Mouse (Mus musculus): Measurements from ENCODE around the gene Bin2. TPM values are rescaled to one million over a fixed set of nuclear protein-coding genes. Genes with fewer than 3 reads are reported as not detected.

Gene Bin2
- total and polyA plus RNA-seq, 3 experiments, result 51.4 to 89.9 (median 64.8) TPM

DNA sequence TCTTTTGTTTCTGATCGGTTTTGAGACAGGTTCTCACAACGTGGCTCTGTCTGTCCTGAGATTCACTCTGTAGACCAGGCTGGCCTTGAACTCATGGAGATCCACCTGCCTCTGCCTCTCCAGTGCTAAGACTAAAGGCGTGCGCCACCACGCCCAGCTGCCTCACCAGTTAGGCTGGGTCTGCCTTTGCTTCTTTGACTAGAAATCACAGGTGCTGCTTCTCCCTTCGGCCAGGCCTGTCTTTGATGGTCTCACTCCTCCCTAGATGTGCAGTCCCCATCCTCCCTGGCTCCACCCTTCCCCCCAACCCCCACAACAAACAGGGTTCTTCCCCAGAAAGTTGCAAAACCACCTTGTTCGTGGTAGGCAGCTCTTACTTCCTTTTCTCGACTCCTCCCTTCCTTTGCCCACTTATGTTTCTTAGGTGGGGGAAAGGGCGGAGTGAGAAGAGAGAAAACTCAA, 4.5 kb downstream of the Bin2 start:
- no peaks in the 10 kb centered on the region for H3K27me3 ChIP-seq (replicated peaks)
- peaks cover 17 to 45% of the 10 kb centered on the region in 2 experiments for H3K36me3 ChIP-seq (replicated peaks in 1 of 2; ENCODE audit: control insufficient read depth in 1 of 2, insufficient read depth in 1 of 2, low read length in 1 of 2)
- H3K27ac ChIP-seq (ENCODE audit: insufficient read depth, low read depth), result peak overlapping the region; percentile 74
- in situ Hi-C loops (cut with MboI; ENCODE audit: low pct_ligation_motif_present, low pct_unique_long_range_greater_than_20kb, low sequenced_read_pairs) (no loop called here), dilution Hi-C loops (cut with MboI; ENCODE audit: extremely low pct_ligation_motif_present, extremely low pct_unique_long_range_greater_than_20kb, low sequenced_read_pairs) (no loop called here)
- no peak overlapping the region for H3K9ac ChIP-seq (ENCODE audit: insufficient read depth, low read depth)
- no peak for TF ChIP-seq USF1 (IDR thresholded peaks at IDR 0.05; ENCODE audit: low read depth, low read length)
- TF ChIP-seq ELF1 (IDR thresholded peaks at IDR 0.05; ENCODE audit: low read depth, low read length), result peak; percentile 62
- TF ChIP-seq MAFK (IDR thresholded peaks at IDR 0.05; ENCODE audit: insufficient replicate concordance, low read length), result 0 out of 2 replicates have a peak, but pooled peaks have one; percentile 2
- no peak for TF ChIP-seq JUND (conservative IDR thresholded peaks at IDR 0.05; ENCODE audit: low read depth, low read length)
- no peak for TF ChIP-seq NELFE (IDR thresholded peaks at IDR 0.05; ENCODE audit: low read depth, low read length)
- TF ChIP-seq HCFC1 (IDR thresholded peaks at IDR 0.05; ENCODE audit: low read depth, low read length), result peak; percentile 52
- peak; percentile 20 for TF ChIP-seq SMC3 (IDR thresholded peaks at IDR 0.05; ENCODE audit: low read depth, low read length)
- peak; percentile 91 for TF ChIP-seq MAZ (IDR thresholded peaks at IDR 0.05; ENCODE audit: low read depth, low read length)
- TF ChIP-seq MAX (IDR thresholded peaks at IDR 0.05; ENCODE audit: low read length), result peak; percentile 60
- TF ChIP-seq JUN (IDR thresholded peaks at IDR 0.05; ENCODE audit: insufficient read depth, low read depth, low read length), result no peak
- TF ChIP-seq ZC3H11A (IDR thresholded peaks at IDR 0.05; ENCODE audit: low read depth, low read length), result no peak
- peak; percentile 60 for TF ChIP-seq POLR2AphosphoS2 (IDR thresholded peaks at IDR 0.05; ENCODE audit: low read depth, low read length)
- no peak for TF ChIP-seq GABPA (IDR thresholded peaks at IDR 0.05; ENCODE audit: insufficient replicate concordance, low read depth, low read length)
- peak; percentile 52 for TF ChIP-seq POLR2A (IDR thresholded peaks at IDR 0.05; ENCODE audit: low read depth, low read length)
- peak; percentile 90 for TF ChIP-seq IRF4 (IDR thresholded peaks at IDR 0.05; ENCODE audit: low read depth, low read length)
- 0 out of 2 replicates have a peak, but pooled peaks have one; percentile 37 for TF ChIP-seq KAT2A (IDR thresholded peaks at IDR 0.05; ENCODE audit: insufficient replicate concordance, low read length)
- peak; percentile 12; the same call in 1 of the 2 replicates for TF ChIP-seq ZMIZ1 (IDR thresholded peaks at IDR 0.05; ENCODE audit: low read depth, low read length)
- no peak for TF ChIP-seq CHD1 (IDR thresholded peaks at IDR 0.05; ENCODE audit: low read depth, low read length)
- peak; percentile 78 for TF ChIP-seq MEF2A (IDR thresholded peaks at IDR 0.05; ENCODE audit: borderline replicate concordance, low read depth, low read length)
- TF ChIP-seq MXI1 (IDR thresholded peaks at IDR 0.05; ENCODE audit: low read depth, low read length), result peak; percentile 75
- TF ChIP-seq MYC (IDR thresholded peaks at IDR 0.05; ENCODE audit: low read depth, low read length), result peak; percentile 81
- no peak for TF ChIP-seq CTCF (conservative IDR thresholded peaks at IDR 0.05 in 1 of 2, IDR thresholded peaks at IDR 0.05 in 1 of 2; ENCODE audit: low read depth in 2 of 2, low read length in 2 of 2)
- TF ChIP-seq BHLHE40 (IDR thresholded peaks at IDR 0.05; ENCODE audit: low read depth, low read length), result peak; percentile 67
- TF ChIP-seq ZNF384 (IDR thresholded peaks at IDR 0.05; ENCODE audit: low read depth, low read length), result no peak
- TF ChIP-seq TCF12 (IDR thresholded peaks at IDR 0.05; ENCODE audit: low read depth, low read length), result peak; percentile 88
- peak; percentile 82 for TF ChIP-seq SIN3A (IDR thresholded peaks at IDR 0.05; ENCODE audit: low read length)
- no peak for TF ChIP-seq E2F4 (IDR thresholded peaks at IDR 0.05; ENCODE audit: insufficient replicate concordance, low read depth, low read length)
- peak; percentile 25; the same call in 1 of the 2 replicates for TF ChIP-seq NRF1 (IDR thresholded peaks at IDR 0.05; ENCODE audit: low read depth, low read length)
- no peak for TF ChIP-seq PAX5 (IDR thresholded peaks at IDR 0.05; ENCODE audit: low read length)
- TF ChIP-seq ETS1 (conservative IDR thresholded peaks at IDR 0.05; ENCODE audit: low read depth, low read length), result peak; percentile 60; the same call in 1 of the 2 replicates
- peak; percentile 79 for TF ChIP-seq RCOR1 (conservative IDR thresholded peaks at IDR 0.05; ENCODE audit: low read depth, low read length)
- peak; percentile 97 for TF ChIP-seq TBP (conservative IDR thresholded peaks at IDR 0.05; ENCODE audit: low read depth, low read length)
- TF ChIP-seq UBTF (IDR thresholded peaks at IDR 0.05; ENCODE audit: low read depth, low read length), result no peak
- TF ChIP-seq RAD21 (IDR thresholded peaks at IDR 0.05; ENCODE audit: low read depth, low read length), result no peak
- no peak for TF ChIP-seq USF2 (conservative IDR thresholded peaks at IDR 0.05; ENCODE audit: low read depth, low read length)
- TF ChIP-seq CHD2 (IDR thresholded peaks at IDR 0.05; ENCODE audit: low read length), result peak; percentile 96
- TF ChIP-seq ZKSCAN1 (IDR thresholded peaks at IDR 0.05; ENCODE audit: borderline replicate concordance, low read depth, low read length), result no peak
- TF ChIP-seq EP300 (IDR thresholded peaks at IDR 0.05; ENCODE audit: low read length), result peak; percentile 73
- DNase-seq (ENCODE audit: extremely low read depth), result peak; percentile 97
- peaks cover 49% of the 10 kb centered on the region for H3K79me2 ChIP-seq (replicated peaks; ENCODE audit: control insufficient read depth, extremely low read depth, insufficient read depth, poor library complexity, severe bottlenecking)
- H3K4me3 ChIP-seq (replicated peaks in 1 of 3; ENCODE audit: low read depth in 2 of 3, low read length in 2 of 3, poor library complexity in 1 of 3), result peak overlapping the region in 1 of 3 experiments; percentile 5
- H3K9me3 ChIP-seq (replicated peaks; ENCODE audit: low read length), result no peaks in the 10 kb centered on the region
- peak overlapping the region; percentile 64 for H3K4me2 ChIP-seq (ENCODE audit: insufficient read depth, low read depth, poor library complexity, severe bottlenecking)
- peaks cover 18 to 83% of the 10 kb centered on the region in 2 experiments for H3K4me1 ChIP-seq (ENCODE audit: control insufficient read depth in 1 of 2, insufficient read depth in 2 of 2)

All from CH12.LX (cell line).